Mouse (Mus musculus) E14TG2a.4 (cell line): Measurements from ENCODE around the gene Nkapd1.

Experiments used
- CTCF ChIP-seq: conservative IDR thresholded peaks from 2 replicates; pipeline ENCODE4 v1.5.1; 2014; ENCODE audit warnings: low read length
- NANOG ChIP-seq: IDR thresholded peaks from 2 replicates; pipeline ENCODE4 v1.6.1; 2014; ENCODE audit warnings: borderline replicate concordance, low read length, mixed read lengths

- TF ChIP-seq CTCF: no peak
- TF ChIP-seq NANOG: no peak
Observed at GRCm38 (mm10) chr9:50659392-50660217, 42.3 kb upstream of the Nkapd1 start, which contains the start of gene Dlat.
